Mouse (Mus musculus) testis, postnatal 14 days (tissue): Measurements from ENCODE around the gene Rsbn1.

Experiments used
- DNase-seq: peaks from one replicate; pipeline ENCODE4 v3.0.0; 2021; ENCODE audit warnings: low spot score

Gene Rsbn1

GRCm38 (mm10) chr3:103960622-103961021 lies 46.7 kb downstream of the Rsbn1 start:
- no peak for DNase-seq

DNA sequence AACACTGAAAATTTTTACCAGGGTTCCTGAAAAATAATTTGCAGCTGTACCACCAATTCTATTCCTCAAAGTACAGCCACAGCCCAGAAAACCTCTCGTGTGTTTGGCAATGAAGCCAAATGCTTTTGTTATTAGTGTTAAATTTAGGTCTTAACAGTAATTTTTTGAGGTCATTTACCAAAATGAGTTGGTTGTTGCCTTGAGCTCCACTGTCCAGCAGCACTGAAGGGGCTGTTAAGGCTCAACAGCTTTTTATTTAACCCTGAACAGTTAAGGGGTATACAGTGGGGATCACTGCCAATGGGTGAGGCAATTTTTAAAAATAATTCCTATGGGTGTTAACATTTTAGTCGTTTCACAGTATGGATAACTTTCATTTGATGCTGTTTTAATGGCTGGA lies 53.3 kb downstream of the Rsbn1 start:
- DNase-seq: no peak

DNA sequence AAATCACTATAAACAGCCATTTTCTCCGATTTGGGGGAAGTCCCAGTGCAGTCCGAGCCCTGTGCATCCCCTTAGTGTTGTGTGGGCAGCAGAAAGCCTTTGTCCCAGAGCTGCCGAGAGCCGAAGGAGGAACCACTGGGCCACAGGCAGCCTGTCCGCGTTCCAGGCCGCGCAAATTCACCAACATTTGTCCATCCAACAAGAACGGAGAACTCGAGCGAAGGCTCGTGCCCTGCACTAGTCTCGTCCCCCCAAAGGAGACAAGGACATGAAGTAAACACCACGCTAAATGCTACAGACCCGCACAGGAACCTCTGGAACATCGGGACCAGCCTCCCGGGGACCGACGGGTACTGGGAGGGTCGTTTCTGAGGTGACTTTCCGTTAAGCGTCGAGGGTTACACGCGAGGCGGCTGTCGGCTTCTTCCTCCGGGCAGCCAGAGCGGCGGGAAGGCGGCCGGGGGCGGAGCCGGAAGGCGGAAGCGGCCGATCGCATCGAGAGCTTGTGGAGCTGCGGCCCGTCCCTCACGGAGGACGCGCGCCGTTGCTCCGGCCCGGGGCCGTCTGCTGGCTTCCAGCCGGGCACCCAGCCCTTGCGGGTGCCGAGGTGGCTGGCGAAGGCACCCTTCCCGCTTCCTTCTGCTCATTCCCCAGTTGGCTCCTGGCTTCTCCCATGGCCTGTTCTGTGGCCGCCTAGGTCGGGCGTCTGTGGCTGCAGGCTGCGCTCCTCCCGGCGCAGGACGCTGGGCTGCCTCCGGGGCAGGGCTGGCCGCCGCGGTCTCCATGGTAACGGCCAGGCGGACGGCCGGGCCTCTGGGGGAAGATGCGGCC lies 54.2 kb downstream of the Rsbn1 start, which contains the start of gene Phtf1:
Phtf1 (plus strand) TSS at position 250 of the 831 bp plus-strand sequence.
- peak; percentile 89 for DNase-seq

- no peak for DNase-seq
Observed at GRCm38 (mm10) chr3:103968701-103969100, 54.8 kb downstream of the Rsbn1 start.

DNA sequence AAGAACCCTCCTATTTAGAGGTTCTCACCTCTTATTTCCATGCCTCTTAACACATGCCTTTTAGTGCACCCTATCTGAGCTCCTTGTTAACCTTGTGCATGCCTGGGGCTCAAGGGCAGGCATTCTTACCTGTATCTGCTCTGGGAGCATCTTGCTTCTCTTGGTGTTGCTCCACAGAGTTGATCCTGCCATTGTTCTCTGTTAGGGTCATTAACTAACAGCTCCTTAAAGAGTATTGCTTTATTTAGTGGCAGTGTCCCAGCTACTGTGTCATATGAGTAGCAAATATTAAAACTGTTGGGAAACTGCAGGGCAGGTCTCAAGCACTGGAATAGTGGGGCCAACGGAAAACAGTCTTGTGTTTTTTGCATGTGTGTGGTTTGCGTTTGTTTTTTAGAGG lies 57.2 kb downstream of the Rsbn1 start:
- no peak for DNase-seq

DNA sequence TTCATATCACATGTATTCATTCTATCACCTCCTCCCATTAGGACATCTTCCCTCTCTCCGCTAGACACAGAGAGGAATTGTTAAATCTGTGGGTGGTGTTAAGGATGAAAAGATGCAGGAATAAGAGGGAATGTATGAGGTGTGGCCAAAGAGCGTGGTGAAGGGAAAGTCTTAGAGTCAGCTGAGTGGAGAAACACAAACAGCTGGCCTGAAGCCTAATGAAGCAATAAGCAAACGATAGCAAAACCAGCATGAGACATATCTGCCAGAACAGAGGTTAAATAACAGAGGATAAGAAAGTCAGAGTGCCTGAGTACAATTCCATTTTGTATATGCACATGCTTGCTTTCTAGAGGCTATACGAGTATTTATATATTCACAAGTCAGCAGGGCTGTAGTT lies 70.6 kb downstream of the Rsbn1 start:
- no peak for DNase-seq

GRCm38 (mm10) chr3:103985194-103985593 lies 71.3 kb downstream of the Rsbn1 start:
- no peak for DNase-seq

DNA sequence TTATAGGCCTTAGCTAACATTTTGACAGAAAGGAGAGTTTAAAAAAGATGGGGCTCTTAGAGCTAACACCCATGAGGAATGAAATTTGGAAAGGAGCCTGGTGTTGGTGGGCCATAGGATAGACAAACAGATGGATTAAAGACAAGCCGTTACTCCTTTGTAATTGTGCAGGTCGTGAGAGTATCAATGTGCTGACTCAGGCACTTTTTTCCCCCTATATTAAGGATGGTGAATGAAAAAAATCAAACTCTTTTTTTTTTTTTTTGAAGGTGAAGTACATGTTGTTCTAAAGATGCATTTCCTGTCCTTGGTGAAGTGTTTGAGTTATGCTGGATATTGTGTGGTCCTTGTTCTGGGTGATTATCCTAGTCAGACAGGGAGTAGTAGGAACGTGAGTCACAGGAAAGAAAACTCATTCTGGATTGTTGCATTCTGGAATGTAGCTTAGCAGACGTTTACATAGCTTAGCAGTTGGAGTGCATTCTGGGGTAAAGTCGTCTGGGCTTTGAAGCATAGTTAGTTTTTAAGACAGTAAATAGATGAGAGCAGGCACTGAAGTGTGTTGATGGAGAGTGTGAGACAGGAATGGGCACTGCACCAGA lies 74.0 kb downstream of the Rsbn1 start:
- no peak for DNase-seq

DNA sequence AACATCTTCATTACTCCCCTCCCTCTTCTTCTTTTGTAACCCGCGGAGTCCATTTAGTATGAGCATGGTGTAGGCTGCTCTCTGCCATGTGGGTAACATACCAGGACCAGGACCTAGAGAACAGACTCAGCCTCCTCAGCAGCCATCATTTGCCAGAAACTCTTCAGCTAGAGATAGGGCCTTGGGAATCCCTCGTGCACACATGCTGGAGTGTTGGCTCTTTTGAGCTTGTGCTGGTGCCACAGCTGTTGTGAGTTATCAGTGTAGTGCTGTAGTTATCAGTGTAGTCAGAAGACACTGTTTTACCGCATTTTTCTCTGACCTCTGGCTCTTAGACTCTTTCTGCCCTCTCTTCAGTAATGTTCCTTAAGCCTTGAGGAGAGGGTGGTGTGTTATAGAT lies 75.4 kb downstream of the Rsbn1 start:
- DNase-seq: no peak

- DNase-seq: no peak
Observed at GRCm38 (mm10) chr3:103991271-103991670, 77.4 kb downstream of the Rsbn1 start.

GRCm38 (mm10) chr3:103998724-103999123 lies 84.8 kb downstream of the Rsbn1 start:
- no peak for DNase-seq

DNA sequence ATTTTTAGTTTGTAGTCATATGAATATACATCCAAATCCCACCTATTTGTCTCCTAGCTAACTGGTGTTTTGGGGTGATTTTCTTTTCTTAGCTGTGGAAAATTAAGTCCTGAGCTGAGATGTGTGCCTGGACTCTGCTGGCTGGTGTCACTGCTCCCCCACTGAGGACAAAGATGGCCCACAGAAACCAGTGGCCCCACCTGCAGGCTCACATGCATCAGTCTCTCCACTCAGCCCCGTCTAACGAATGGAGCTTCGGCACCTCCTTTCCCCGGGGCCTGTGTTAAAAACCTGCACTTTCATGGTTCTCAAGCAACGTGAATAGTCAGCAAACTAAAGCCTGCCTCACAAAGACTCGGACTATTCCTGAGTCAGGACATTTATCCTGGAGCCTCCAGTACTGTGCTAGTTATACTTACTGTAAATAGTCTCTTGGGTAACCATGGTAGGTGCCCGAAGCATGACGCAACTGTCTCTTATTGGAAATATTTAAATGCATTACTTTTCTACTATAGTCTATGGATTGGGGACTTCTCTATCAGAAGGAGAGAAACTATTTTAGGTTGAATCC lies 93.1 kb downstream of the Rsbn1 start:
- no peak for DNase-seq

DNA sequence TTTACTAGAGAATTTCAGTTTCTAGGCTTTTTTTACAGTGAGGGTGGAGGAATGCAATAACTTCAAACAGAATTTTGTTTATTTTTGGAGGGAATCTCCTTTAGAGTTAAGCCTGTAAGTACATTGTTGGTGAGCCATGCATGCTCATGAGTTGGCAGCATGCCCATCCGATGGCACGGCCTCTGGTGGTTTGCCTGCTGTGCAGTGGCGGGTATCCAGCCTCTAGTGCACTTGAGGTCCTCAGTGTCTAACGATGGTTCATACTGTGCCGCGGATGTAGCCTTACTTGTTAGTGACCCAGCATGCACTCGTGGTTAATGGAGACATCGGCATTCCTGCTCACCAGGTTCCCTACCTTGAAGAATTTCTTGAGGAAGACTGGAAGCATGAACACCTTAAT lies 93.6 kb downstream of the Rsbn1 start:
- DNase-seq: peak; percentile 23

DNA sequence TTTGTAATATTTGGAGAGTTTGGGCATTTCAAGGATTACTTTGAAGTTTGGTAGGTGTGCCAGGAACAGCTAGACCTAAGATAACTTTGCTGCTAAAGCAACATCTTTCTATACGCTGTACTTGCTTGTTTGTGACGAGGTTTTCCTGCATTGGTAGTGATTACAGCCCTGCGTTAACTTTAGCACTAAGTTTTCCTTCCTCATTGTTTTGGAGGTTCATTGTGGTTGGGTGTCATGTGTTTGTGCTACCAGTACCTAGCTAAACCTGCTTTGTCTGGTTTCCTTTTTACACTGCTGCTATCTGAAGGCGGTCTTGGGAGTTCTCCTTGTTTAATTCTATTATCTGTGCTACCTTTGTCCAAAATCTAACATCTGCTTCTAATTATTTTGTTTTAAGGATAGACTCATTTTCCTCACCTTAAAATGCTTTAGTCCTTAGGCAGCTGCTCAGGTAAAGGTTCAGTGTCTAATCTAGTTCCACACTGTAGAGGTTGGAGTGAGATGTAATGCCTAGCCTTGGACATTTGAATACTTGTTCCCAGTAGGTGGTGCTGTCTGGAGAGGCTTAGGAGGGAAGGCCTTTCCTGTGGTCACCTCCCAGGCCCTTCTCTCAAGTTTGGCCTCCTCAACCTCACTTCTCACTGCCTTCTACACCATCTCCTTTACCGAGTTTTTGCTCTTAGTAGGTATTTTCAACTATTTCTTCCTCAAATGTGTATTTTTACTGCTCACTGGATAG lies 96.2 kb downstream of the Rsbn1 start:
- no peak for DNase-seq

- DNase-seq: no peak
Observed at GRCm38 (mm10) chr3:104011972-104012371, 98.1 kb downstream of the Rsbn1 start.
